Mouse (Mus musculus) lung, adult 2 months (tissue): Measurements from ENCODE around the gene Golph3. TPM values are rescaled to one million over a fixed set of nuclear protein-coding genes. Genes with fewer than 3 reads are reported as not detected.

Experiments used
- DNase-seq: peaks from one replicate; pipeline ENCODE4 v3.0.0; 2022
- H3K4me1 ChIP-seq: fragments of 200-500 bp; 2 replicates; pipeline ENCODE4 v1.6.1; 2011; ENCODE audit warnings: low read length; ENCODE audit not compliant: control insufficient read depth, insufficient read depth
- H3K4me3 ChIP-seq: fragments of 200-500 bp; replicated peaks from 2 replicates; pipeline ENCODE3; 2011; ENCODE audit warnings: low read depth, mild to moderate bottlenecking, control low read depth, low read length; ENCODE audit errors: extremely low read depth
- CTCF ChIP-seq: fragments of 200-500 bp; IDR thresholded peaks from 2 replicates; pipeline ENCODE4 v1.5.1; 2011; ENCODE audit warnings: mild to moderate bottlenecking, low read length, control low read depth; ENCODE audit not compliant: insufficient read depth
- POLR2A ChIP-seq: fragments of 200-500 bp; IDR thresholded peaks from 2 replicates; pipeline ENCODE4 v1.6.1; 2011; ENCODE audit warnings: low read depth, mild to moderate bottlenecking, control low read depth, low read length, borderline replicate concordance; ENCODE audit errors: extremely low read depth
- WGBS: fragments of 180-500 bp; shearing (Covaris S2); methylation state at CpG from one replicate; pipeline ENCODE4 v1.1.7; 2018; 5-methylcytosine and 5-hydroxymethylcytosine counted together
- polyA plus RNA-seq: library from polyadenylated mRNA; depleted of rRNA; stranded (reverse); fragments of >200 nt; gene quantifications from 2 replicates; pipeline ENCODE4 v1.2.3, GENCODE M21; 2012

Golph3 gene
- polyA plus RNA-seq, 1 experiment: 92.4 TPM

DNA sequence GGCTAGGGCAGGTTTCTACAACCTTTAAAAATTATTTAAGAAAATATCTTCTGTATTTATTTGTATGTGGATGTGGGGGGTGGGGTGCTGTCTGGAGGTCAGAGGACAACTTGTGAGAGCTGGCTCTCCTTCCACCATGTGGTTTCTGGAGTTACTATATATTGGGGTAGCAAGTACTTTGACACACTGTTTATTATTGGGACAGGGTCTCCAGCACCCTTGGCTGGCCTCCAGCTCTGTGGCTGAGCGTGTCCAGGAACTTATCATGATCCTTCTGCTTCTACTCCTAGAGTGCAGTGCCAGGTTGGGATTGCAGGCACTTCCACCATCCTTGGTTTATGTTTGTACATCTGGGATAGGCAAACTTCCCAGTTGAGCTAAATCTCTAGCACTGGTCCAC lies 10.1 kb downstream of the Golph3 start:
- 29% methylated on average over 1 of the region's 1 CpGs for WGBS
- H3K4me1 ChIP-seq: peaks cover 18% of the 10 kb centered on the region
- no peak overlapping the region for H3K4me3 ChIP-seq
- DNase-seq: no peak
- no peak for TF ChIP-seq CTCF
- no peak for TF ChIP-seq POLR2A

DNA sequence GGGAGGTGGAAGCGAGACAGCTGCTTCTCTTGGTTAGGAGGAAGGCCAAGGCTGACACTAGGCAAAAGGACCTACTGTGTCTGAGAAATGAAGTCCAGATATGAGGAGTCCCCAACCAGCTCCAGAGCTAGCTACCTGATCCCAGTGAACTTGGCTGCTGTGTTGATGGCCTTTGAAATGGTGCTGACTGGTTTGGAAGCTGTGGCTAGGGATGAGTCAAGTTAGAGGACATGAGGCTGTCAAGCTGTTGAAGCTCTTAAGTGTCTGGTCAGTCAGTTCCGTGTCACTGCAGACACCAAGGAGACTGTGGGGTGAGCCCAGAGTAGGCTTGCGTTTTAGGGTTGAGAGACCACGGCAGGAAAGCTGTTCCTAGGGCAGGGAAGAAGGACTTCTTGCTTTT lies 13.1 kb downstream of the Golph3 start:
- H3K4me1 ChIP-seq: peaks cover 14% of the 10 kb centered on the region
- no peak for DNase-seq
- TF ChIP-seq CTCF: no peak
- no peak for TF ChIP-seq POLR2A
- 75% methylated on average over 4 of the region's 4 CpGs for WGBS
- H3K4me3 ChIP-seq: no peak overlapping the region

DNA sequence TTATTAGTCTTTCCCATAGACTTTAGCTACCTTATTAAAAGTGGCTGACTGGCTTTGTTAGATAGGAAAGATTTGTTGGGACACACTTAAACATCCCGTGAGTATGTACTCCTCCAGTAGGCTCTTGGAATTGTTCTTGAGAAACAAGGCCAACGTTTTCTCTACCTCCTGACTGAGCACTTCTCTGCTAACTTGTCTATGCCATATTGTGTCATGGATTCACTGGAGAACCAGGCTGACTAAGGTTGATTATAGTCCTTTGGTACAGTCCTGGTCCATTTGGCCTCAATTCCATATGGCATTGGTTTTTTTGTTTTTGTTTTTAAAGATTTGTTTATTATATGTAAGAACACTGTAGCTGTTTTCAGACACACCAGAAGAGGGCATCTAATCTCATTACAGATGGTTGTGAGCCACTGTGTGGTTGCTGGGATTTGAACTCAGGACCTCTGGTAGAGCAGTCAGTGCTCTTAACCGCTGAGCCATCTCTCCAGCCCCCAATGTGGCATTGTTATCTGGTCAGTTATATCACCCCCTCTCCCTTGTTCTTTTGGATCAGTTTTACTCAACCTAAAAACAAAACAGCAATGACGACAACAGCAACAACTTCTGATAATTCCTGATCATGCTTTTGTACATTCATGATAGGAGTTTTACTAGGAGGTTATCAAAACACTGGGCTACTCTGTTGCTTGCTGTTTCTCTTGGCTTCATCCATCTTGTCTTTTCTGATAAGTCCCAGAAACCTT lies 16.0 kb downstream of the Golph3 start:
- WGBS: 67% methylated on average over 4 of the region's 4 CpGs
- TF ChIP-seq CTCF: no peak
- TF ChIP-seq POLR2A: no peak
- Histone ChIP-seq H3K4me3 (no peak overlapping the region), H3K4me1 (peaks cover 12% of the 10 kb centered on the region)
- DNase-seq: no peak

DNA sequence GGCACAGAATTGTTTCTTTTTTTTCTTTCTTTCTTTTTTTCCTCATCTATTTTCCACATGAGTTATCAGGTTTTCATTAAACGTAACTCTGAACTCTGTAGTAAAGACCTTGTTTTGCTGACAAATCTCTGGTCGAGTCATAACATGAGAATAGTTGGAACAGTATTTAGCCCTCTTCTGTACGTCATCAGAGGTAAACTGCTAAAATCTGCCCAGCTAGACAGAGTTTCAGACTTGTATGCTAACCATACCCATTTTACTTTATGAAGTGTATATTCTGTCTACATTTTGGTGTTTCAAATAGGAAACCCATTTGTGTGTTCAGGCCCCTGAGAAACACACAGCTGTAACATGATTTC lies 16.5 kb downstream of the Golph3 start:
- WGBS: 67% methylated on average over 3 of the region's 3 CpGs
- peaks cover 12% of the 10 kb centered on the region for H3K4me1 ChIP-seq
- H3K4me3 ChIP-seq: no peak overlapping the region
- no peak for TF ChIP-seq CTCF
- TF ChIP-seq POLR2A: no peak
- no peak for DNase-seq

DNA sequence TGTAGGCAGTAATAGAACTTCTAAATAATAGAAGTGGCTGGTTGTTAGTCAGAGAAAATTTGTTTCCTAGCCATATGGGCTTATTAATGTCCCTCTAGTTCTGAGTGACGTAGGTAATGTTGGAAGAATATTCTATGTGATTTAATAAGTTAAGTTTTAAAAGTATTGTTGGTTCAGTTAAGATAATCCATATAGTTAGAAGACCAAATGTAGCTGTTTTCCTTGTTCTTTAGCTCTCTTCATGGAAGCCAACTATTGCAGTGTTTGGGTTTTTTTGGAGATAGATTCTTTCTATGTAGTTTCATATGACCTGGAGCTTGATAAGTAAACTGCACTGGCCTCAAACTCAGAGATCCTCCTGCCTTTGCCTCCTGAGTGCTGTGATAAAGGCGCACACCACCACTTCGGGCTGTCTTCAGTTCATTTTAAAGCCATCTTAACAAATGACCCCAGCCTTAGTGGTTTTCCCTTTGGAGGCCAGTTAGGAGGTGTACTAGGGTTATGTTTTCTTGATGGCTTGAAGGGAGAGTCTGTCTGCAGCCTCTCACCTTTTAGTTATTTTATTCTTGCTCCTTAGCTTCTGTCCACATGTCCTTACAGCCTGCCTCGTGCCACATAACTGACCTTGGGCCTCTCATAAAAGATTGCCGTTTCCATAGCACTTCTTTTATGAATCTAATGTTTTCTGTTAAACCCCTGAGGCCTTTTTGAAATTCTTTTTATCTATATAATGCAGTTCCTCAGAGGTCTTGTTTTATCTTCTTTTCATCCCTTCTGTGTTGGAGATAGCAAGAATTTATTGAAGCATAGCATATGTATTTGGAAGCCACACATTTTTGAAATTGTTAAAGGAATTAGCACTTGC lies 19.5 kb downstream of the Golph3 start:
- H3K4me3 ChIP-seq: no peak overlapping the region
- TF ChIP-seq CTCF: no peak
- no peak for TF ChIP-seq POLR2A
- peaks cover 4% of the 10 kb centered on the region for H3K4me1 ChIP-seq
- DNase-seq: no peak
- 70% methylated on average over 5 of the region's 5 CpGs for WGBS

DNA sequence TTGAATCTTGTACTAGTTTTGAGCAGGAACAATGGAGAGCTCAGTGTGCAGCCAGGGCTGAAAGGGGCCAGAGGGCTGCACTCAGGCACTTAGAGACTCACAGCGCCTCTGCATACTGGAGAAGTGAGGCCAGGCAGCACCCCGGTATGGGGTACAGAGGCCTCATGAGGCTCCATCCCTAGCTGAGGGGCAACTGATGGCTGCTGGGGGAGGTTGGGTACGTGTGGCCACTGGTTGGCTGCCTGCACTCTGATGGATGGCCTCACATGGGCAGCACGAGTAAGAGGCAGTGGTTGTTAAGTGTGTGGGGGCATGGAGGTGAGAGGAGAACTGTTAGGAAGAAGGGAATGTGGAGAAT lies 20.1 kb downstream of the Golph3 start:
- Histone ChIP-seq H3K4me3 (no peak overlapping the region), H3K4me1 (peaks cover 2% of the 10 kb centered on the region)
- no peak for DNase-seq
- WGBS: 62% methylated on average over 4 of the region's 4 CpGs
- no peak for TF ChIP-seq CTCF
- no peak for TF ChIP-seq POLR2A

DNA sequence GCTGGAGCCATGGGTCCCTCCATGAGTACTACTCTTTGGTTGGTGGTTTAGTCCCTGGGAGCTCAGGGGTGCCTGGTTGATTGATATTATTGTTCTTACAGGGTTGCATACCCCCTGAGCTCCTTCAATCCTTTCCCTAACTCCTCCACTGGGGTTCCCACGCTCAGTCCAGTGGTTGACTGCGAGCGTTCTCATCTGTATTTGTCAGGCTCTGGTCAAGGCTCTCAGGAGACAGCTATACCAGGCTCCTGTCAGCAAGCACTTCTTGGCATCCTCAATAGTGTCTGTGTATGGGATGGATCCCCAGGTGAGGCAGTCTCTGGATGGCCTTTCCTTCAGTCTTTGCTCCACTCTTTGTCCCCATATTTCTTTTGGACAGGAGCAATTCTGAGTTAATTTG lies 25.7 kb downstream of the Golph3 start:
- Histone ChIP-seq H3K4me3 (no peak overlapping the region), H3K4me1 (no peaks in the 10 kb centered on the region; the same call in 1 of the 2 replicates)
- TF ChIP-seq CTCF: no peak
- no peak for TF ChIP-seq POLR2A
- WGBS: 93% methylated on average over 3 of the region's 3 CpGs
- no peak for DNase-seq

DNA sequence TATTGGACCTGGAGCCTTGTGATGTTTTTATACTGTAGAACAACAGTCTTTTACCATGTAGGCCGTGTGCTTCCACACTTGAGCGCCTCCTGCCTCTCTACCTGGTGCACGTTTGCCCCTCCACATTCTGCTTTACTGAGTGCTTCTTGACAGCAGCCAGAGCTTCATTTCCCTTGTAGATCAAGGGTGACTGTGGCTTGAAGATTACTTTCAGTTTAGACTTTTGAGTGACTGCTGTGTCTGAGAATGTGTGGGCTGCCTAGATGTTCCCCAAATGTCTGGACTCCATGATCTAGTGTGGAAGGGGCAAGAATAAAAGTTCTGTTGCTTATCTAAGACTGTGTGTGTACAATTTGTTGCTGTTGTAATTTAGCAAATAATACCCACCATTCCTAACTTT lies 27.7 kb downstream of the Golph3 start:
- TF ChIP-seq POLR2A (no peak), CTCF (no peak)
- Histone ChIP-seq H3K4me1 (peaks cover under 1% of the 10 kb centered on the region), H3K4me3 (no peak overlapping the region)
- 68% methylated on average over 3 of the region's 3 CpGs for WGBS
- no peak for DNase-seq

DNA sequence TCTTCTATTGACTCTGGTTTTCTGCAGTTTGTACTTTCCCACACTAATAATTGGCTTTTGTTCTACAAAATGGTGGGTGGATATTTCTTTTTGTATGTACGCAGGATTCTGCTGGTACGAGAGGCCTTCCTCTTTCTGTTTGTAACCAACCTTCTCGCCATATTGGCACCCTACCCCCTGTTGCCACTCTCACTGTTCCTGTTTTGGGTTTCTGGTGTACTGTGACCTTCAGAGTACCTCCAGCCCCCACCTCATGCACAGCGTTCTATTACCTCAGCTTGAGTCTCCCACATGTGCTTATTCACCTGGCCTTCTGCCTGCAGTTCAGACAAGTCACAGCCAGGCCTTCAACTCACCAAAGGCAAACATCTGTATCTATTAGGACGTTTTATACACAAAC lies 28.6 kb downstream of the Golph3 start:
- 70% methylated on average over 5 of the region's 5 CpGs for WGBS
- Histone ChIP-seq H3K4me1 (peaks cover 3% of the 10 kb centered on the region), H3K4me3 (no peak overlapping the region)
- TF ChIP-seq POLR2A (no peak), CTCF (no peak)
- no peak for DNase-seq

DNA sequence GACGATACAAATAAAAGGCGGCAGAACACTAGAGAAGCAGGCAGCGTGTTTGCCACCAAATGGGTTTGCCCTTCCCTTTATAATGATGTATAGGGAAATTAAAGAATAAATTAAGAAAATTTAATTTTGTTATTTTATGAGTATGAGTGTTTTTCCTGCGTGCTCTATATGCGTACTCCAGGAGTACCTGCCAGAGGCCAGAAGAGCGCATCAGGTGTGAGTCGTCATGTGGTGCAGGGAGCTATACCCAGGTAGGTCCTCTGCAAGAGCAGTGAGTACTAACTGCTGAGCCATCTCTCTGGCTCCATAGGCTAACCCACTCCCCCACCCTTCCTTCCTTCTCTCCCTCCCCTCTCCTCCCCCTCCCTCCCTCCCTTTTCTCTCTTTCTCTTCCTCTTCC lies 30.2 kb downstream of the Golph3 start:
- Histone ChIP-seq H3K4me3 (no peak overlapping the region), H3K4me1 (peaks cover 6% of the 10 kb centered on the region)
- WGBS: 93% methylated on average over 7 of the region's 7 CpGs
- no peak for TF ChIP-seq POLR2A
- no peak for TF ChIP-seq CTCF
- DNase-seq: no peak
